Mouse (Mus musculus): ENCODE data around the gene Samsn1. TPM values are rescaled to one million over a fixed set of nuclear protein-coding genes. Genes with fewer than 3 reads are reported as not detected.

The Samsn1 gene
- polyA plus RNA-seq, 1 experiment from 2014 or later: 0.81 TPM

GRCm38 (mm10) chr16:75908635-75909494 is 113.2 kb downstream of the Samsn1 start:
- DNase-seq (ENCODE audit: low spot score) (no peak), ATAC-seq (ENCODE audit: low FRiP score, low TSS enrichment) (no peak)
- Histone ChIP-seq H3K9ac (ENCODE audit: low read length) (no peak overlapping the region), H3K9me3 (ENCODE audit: control insufficient read depth, low read length) (no peaks in the 10 kb centered on the region), H3K4me1 (replicated peaks; ENCODE audit: control insufficient read depth, insufficient read depth) (no peaks in the 10 kb centered on the region), H3K36me3 (ENCODE audit: control insufficient read depth, insufficient read depth, low read length) (no peaks in the 10 kb centered on the region), H3K4me2 (replicated peaks; ENCODE audit: low read depth) (no peak overlapping the region), H3K27me3 (ENCODE audit: control insufficient read depth, insufficient read depth, low read length) (no peaks in the 10 kb centered on the region), H3K4me3 (ENCODE audit: low read depth, low read length) (no peak overlapping the region), H3K27ac (replicated peaks) (no peak overlapping the region)
- 70% methylated on average over 8 of the region's 8 CpGs for WGBS
- no peak for TF ChIP-seq CTCF (IDR thresholded peaks at IDR 0.05; ENCODE audit: low read depth)
- TF ChIP-seq EP300 (optimal IDR thresholded peaks at IDR 0.05): no peak

DNA sequence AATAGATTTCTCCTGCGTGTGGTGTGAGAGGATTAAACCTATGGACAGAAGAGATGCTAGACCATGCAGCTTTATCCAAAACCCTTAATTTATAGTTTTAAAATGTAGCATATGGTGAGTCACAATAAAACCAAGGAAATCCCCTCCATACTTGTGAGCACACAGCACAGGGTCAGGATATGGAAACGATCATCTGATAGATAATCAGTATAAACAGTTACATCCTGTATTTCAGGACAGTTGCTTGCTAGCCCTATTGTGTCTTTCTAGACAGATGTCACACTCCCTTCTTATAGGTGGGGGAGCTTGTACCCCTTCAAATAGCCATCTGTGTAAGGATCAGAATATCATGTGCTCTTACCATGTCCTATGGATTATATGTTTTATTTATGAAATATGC is 115.3 kb downstream of the Samsn1 start:
- 59% methylated on average over 2 of the region's 2 CpGs for WGBS
- Histone ChIP-seq H3K9me3 (ENCODE audit: control insufficient read depth, low read length) (no peaks in the 10 kb centered on the region), H3K27me3 (ENCODE audit: control insufficient read depth, insufficient read depth, low read length) (no peaks in the 10 kb centered on the region), H3K4me2 (replicated peaks; ENCODE audit: low read depth) (no peak overlapping the region), H3K4me1 (replicated peaks; ENCODE audit: control insufficient read depth, insufficient read depth) (no peaks in the 10 kb centered on the region), H3K27ac (replicated peaks) (no peak overlapping the region), H3K4me3 (ENCODE audit: low read depth, low read length) (no peak overlapping the region), H3K36me3 (ENCODE audit: control insufficient read depth, insufficient read depth, low read length) (no peaks in the 10 kb centered on the region), H3K9ac (ENCODE audit: low read length) (no peak overlapping the region)
- DNase-seq (ENCODE audit: low spot score): no peak
- ATAC-seq (ENCODE audit: low FRiP score, low TSS enrichment): no peak
- TF ChIP-seq CTCF (IDR thresholded peaks at IDR 0.05; ENCODE audit: low read depth) (no peak), EP300 (optimal IDR thresholded peaks at IDR 0.05) (no peak)

GRCm38 (mm10) chr16:75906260-75906659 is 115.8 kb downstream of the Samsn1 start:
- DNase-seq (ENCODE audit: low spot score) (no peak), ATAC-seq (ENCODE audit: low FRiP score, low TSS enrichment) (no peak)
- Histone ChIP-seq H3K4me1 (replicated peaks; ENCODE audit: control insufficient read depth, insufficient read depth) (no peaks in the 10 kb centered on the region), H3K4me3 (ENCODE audit: low read depth, low read length) (no peak overlapping the region), H3K9ac (ENCODE audit: low read length) (no peak overlapping the region), H3K4me2 (replicated peaks; ENCODE audit: low read depth) (no peak overlapping the region), H3K27ac (replicated peaks) (no peak overlapping the region), H3K36me3 (ENCODE audit: control insufficient read depth, insufficient read depth, low read length) (no peaks in the 10 kb centered on the region), H3K27me3 (ENCODE audit: control insufficient read depth, insufficient read depth, low read length) (no peaks in the 10 kb centered on the region), H3K9me3 (ENCODE audit: control insufficient read depth, low read length) (no peaks in the 10 kb centered on the region)
- 95% methylated on average over 1 of the region's 1 CpGs for WGBS
- no peak for TF ChIP-seq EP300 (optimal IDR thresholded peaks at IDR 0.05)
- TF ChIP-seq CTCF (IDR thresholded peaks at IDR 0.05; ENCODE audit: low read depth): no peak

DNA sequence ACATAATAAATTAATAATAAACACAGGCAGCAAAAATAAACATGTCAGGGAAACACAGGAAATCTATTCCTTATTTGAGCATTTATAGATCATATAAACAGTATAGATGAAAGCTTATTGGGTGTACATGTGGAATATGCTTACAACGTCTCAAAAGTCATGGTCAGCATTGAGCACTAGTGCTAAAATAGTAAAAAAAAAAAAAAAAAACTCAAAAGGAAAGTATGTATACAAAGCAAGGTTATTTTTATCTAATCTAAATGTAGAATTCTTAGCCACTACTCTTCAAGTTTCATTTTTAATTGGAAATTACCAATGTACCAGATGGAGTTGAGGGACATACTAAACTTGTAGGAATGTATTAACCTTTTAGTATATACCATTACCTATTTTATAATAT is 116.8 kb downstream of the Samsn1 start:
- ATAC-seq (ENCODE audit: low FRiP score, low TSS enrichment): no peak
- TF ChIP-seq EP300 (optimal IDR thresholded peaks at IDR 0.05) (no peak), CTCF (IDR thresholded peaks at IDR 0.05; ENCODE audit: low read depth) (no peak)

DNA sequence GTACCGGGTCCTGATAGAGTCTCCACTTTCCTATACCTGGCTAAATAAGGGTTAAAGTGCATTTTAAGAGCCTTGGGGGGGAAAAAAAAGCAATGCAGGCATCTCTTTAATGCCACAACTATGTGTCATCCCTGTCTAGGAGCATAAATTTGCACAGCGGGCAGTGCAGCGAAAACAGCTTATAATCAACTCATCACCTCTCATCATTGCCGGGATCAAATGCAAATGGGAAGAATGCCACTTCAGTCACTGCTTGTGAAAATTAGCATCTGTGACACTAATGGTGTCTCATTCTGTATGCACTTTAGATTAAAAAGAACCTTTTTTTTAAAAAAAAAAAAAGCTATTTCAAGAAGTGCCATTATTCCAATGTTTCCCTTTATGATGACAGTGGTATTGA is 118.0 kb downstream of the Samsn1 start:
- TF ChIP-seq CTCF (IDR thresholded peaks at IDR 0.05; ENCODE audit: low read depth) (no peak), EP300 (optimal IDR thresholded peaks at IDR 0.05) (no peak)
- DNase-seq (ENCODE audit: low spot score) (no peak), ATAC-seq (ENCODE audit: low FRiP score, low TSS enrichment) (no peak)
- H3K4me2 ChIP-seq (replicated peaks; ENCODE audit: low read depth): no peak overlapping the region
- H3K9ac ChIP-seq (ENCODE audit: low read length): no peak overlapping the region
- H3K4me1 ChIP-seq (replicated peaks; ENCODE audit: control insufficient read depth, insufficient read depth): no peaks in the 10 kb centered on the region
- H3K36me3 ChIP-seq (ENCODE audit: control insufficient read depth, insufficient read depth, low read length): no peaks in the 10 kb centered on the region
- WGBS: 95% methylated on average over 4 of the region's 4 CpGs
- no peak overlapping the region for H3K27ac ChIP-seq (replicated peaks)
- no peaks in the 10 kb centered on the region for H3K9me3 ChIP-seq (ENCODE audit: control insufficient read depth, low read length)
- no peak overlapping the region for H3K4me3 ChIP-seq (ENCODE audit: low read depth, low read length)
- H3K27me3 ChIP-seq (ENCODE audit: control insufficient read depth, insufficient read depth, low read length): no peaks in the 10 kb centered on the region

More for the DNA sequence above, 116.8 kb downstream of the Samsn1 start:
- Histone ChIP-seq H3K27me3 (ENCODE audit: control insufficient read depth, insufficient read depth, low read length) (no peaks in the 10 kb centered on the region), H3K27ac (replicated peaks) (no peak overlapping the region), H3K4me2 (replicated peaks; ENCODE audit: low read depth) (no peak overlapping the region), H3K9ac (ENCODE audit: low read length) (no peak overlapping the region), H3K4me3 (ENCODE audit: low read depth, low read length) (no peak overlapping the region), H3K36me3 (ENCODE audit: control insufficient read depth, insufficient read depth, low read length) (no peaks in the 10 kb centered on the region), H3K4me1 (replicated peaks; ENCODE audit: control insufficient read depth, insufficient read depth) (no peaks in the 10 kb centered on the region), H3K9me3 (ENCODE audit: control insufficient read depth, low read length) (no peaks in the 10 kb centered on the region)
- 54% methylated on average over 1 of the region's 1 CpGs for WGBS
- DNase-seq (ENCODE audit: low spot score): no peak

DNA sequence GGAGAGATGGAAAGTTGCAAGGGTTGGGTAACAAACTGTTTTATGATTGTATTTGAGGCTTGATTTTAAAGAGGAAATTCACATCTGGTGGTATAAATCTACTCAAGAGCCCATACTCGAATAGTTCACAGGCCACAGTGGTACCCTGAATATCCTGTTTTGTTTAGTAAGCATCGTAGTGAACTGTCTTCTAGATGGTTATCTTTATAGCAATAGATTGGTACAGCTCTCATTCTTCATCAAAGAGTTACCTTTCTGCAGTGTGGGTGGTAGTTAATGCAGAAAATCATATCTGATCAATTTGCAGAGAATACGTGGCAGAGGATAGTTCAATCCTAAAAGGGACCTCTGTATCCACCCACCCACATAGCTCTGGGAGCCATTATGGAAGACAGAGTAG is 119.1 kb downstream of the Samsn1 start:
- WGBS: 86% methylated on average over 3 of the region's 3 CpGs
- Histone ChIP-seq H3K4me2 (replicated peaks; ENCODE audit: low read depth) (no peak overlapping the region), H3K9me3 (ENCODE audit: control insufficient read depth, low read length) (no peaks in the 10 kb centered on the region), H3K4me1 (replicated peaks; ENCODE audit: control insufficient read depth, insufficient read depth) (no peaks in the 10 kb centered on the region), H3K36me3 (ENCODE audit: control insufficient read depth, insufficient read depth, low read length) (no peaks in the 10 kb centered on the region), H3K9ac (ENCODE audit: low read length) (no peak overlapping the region), H3K27me3 (ENCODE audit: control insufficient read depth, insufficient read depth, low read length) (no peaks in the 10 kb centered on the region), H3K27ac (replicated peaks) (no peak overlapping the region), H3K4me3 (ENCODE audit: low read depth, low read length) (no peak overlapping the region)
- no peak for DNase-seq (ENCODE audit: low spot score)
- ATAC-seq (ENCODE audit: low FRiP score, low TSS enrichment): no peak
- no peak for TF ChIP-seq EP300 (optimal IDR thresholded peaks at IDR 0.05)
- no peak for TF ChIP-seq CTCF (IDR thresholded peaks at IDR 0.05; ENCODE audit: low read depth)
